Mouse (Mus musculus): ENCODE data around the gene Strip1. TPM values are rescaled to one million over a fixed set of nuclear protein-coding genes. Genes with fewer than 3 reads are reported as not detected.

Strip1 gene
- total and polyA plus RNA-seq, 3 experiments: 17.1 to 17.6 (median 17.5) TPM

DNA sequence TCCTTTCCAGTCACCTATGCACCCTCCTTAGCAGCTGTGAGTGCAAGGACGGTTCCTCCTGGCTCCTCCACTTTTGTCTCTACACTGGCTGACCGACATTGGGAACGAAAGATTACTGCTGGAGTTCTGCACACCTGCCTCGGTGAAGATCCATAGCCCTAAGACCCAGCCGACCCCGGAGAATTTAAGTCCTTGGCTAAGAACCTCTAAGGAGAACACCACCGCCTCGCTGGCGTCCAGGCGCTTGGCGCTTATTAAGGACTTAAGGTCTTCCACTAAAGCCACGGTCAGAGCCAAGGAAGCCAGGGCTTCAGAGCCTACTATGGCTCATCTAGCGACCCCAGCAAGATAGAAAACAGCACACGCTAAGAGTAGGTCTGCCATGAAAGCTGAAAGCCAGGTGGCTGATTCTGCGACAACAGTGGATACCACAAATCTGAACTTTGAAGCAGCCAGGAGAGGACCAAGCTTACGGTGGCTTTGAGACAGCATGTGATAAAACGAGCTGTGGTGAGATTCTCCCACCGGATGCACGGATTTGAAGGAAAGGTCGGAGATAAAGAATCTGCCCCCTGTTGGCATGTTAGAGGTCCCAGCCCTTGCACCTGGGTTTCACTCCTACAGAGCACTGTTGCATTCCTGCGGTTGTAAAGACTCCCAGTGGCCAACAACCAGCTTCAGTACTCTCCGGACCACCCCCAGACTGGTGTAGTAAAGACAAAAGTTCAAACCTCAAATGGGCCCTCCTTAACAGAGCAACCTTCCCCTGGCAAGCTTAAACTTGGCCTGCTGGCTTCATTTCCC lies 33.7 kb downstream of the Strip1 start:
- H3K27me3 ChIP-seq (ENCODE audit: insufficient read depth, low read length): peaks cover 53% of the 10 kb centered on the region
- no peak overlapping the region for H3K4me3 ChIP-seq (ENCODE audit: low read depth, low read length)
- H3K36me3 ChIP-seq (replicated peaks): no peaks in the 10 kb centered on the region
- DNase-seq (ENCODE audit: low spot score): no peak
- ATAC-seq (ENCODE audit: extremely low read depth, insufficient number of reproducible peaks, low FRiP score, poor library complexity, severe bottlenecking): no peak
- no peak for TF ChIP-seq CTCF (IDR thresholded peaks at IDR 0.05; ENCODE audit: low read depth, low read length)
- TF ChIP-seq GATA1 (IDR thresholded peaks at IDR 0.05; ENCODE audit: borderline replicate concordance, low read length): no peak
- no peak for TF ChIP-seq TAL1 (conservative IDR thresholded peaks at IDR 0.05; ENCODE audit: low read depth, low read length)
- no peak for TF ChIP-seq GATA2 (IDR thresholded peaks at IDR 0.05; ENCODE audit: borderline replicate concordance, low read depth, low read length)
- no peak for TF ChIP-seq POLR2AphosphoS5 (IDR thresholded peaks at IDR 0.05; ENCODE audit: insufficient replicate concordance, low read depth, low read length)
- H3K4me1 ChIP-seq (ENCODE audit: insufficient read depth, low read depth, low read length): no peaks in the 10 kb centered on the region
- peaks cover 16% of the 10 kb centered on the region for H3K9me3 ChIP-seq (replicated peaks)

DNA sequence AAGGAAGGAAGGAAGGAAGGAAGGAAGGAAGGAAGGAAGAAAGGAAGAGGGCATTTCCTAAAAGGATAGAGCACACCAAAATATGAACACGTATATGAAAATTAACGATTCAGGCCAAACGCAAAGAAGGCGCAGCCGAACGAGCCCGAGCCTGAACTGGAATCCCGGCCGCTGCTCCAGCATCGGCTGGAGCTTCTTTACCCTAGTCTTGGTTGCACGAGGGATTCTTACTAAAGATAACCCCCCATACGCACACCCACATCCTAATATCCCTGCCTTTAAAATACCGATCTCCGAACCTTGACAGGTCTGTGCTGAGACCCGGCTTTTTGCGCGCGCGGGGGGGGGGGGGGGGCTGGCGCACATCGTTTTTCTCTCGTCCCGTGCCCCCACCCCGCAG lies 34.4 kb downstream of the Strip1 start:
- no peak for DNase-seq (ENCODE audit: low spot score)
- Histone ChIP-seq H3K27me3 (ENCODE audit: insufficient read depth, low read length) (peaks cover 48% of the 10 kb centered on the region), H3K9me3 (replicated peaks) (peaks cover 16% of the 10 kb centered on the region), H3K4me1 (ENCODE audit: insufficient read depth, low read depth, low read length) (no peaks in the 10 kb centered on the region), H3K36me3 (replicated peaks) (no peaks in the 10 kb centered on the region), H3K4me3 (ENCODE audit: low read depth, low read length) (no peak overlapping the region)
- TF ChIP-seq POLR2AphosphoS5 (IDR thresholded peaks at IDR 0.05; ENCODE audit: insufficient replicate concordance, low read depth, low read length): no peak
- no peak for TF ChIP-seq GATA2 (IDR thresholded peaks at IDR 0.05; ENCODE audit: borderline replicate concordance, low read depth, low read length)
- no peak for TF ChIP-seq GATA1 (IDR thresholded peaks at IDR 0.05; ENCODE audit: borderline replicate concordance, low read length)
- no peak for TF ChIP-seq CTCF (IDR thresholded peaks at IDR 0.05; ENCODE audit: low read depth, low read length)
- no peak for TF ChIP-seq TAL1 (conservative IDR thresholded peaks at IDR 0.05; ENCODE audit: low read depth, low read length)
- ATAC-seq (ENCODE audit: extremely low read depth, insufficient number of reproducible peaks, low FRiP score, poor library complexity, severe bottlenecking): no peak

DNA sequence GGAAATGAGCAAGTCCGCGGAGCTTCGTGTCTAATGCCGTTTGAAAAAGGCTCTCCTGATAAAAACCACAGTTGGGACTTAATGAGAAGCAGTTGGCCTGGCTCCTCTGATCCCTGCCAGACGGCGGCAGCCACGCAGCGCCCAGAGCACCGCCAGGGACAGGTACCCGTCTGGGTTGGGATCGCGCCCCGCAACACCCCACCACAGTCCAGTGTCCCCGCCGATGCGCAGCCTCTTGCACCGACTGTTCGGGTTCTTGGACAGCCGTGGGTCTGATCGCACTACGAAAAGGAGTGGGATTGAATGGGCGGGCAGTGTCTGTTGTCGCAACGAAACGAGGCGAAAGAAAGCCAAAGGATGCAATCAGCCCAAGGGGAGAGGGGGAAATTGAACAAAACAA lies 34.9 kb downstream of the Strip1 start:
- no peak for ATAC-seq (ENCODE audit: extremely low read depth, insufficient number of reproducible peaks, low FRiP score, poor library complexity, severe bottlenecking)
- TF ChIP-seq GATA1 (IDR thresholded peaks at IDR 0.05; ENCODE audit: borderline replicate concordance, low read length) (no peak), POLR2AphosphoS5 (IDR thresholded peaks at IDR 0.05; ENCODE audit: insufficient replicate concordance, low read depth, low read length) (no peak), GATA2 (IDR thresholded peaks at IDR 0.05; ENCODE audit: borderline replicate concordance, low read depth, low read length) (no peak), TAL1 (conservative IDR thresholded peaks at IDR 0.05; ENCODE audit: low read depth, low read length) (no peak), CTCF (IDR thresholded peaks at IDR 0.05; ENCODE audit: low read depth, low read length) (no peak)

DNA sequence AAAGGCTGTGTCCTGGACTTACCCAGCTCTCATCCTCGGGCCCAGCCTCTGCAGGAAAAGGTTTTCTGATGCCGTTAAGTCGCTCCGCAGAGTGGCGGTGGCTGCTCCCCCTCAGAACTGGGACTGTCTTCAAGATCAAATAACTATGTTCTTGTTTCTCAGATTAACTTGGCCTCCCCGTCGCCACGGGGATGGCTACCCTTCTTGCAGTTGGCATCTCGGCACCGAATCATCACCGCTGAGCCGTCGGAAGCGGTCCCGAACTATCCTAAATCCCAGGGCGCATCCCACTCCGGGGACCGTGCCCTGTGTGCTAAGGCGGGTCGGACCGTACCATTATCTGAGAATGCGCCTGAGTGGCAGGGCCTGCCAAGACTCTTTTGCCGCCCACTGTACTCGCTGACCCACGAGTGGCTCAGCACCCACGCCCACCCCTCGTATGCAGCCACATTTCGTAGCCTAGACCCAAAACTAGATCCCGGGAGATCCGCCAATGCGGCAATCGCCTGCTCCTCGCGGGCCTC lies 35.5 kb downstream of the Strip1 start:
- H3K36me3 ChIP-seq (replicated peaks): no peaks in the 10 kb centered on the region
- H3K27me3 ChIP-seq (ENCODE audit: insufficient read depth, low read length): peaks cover 41% of the 10 kb centered on the region
- H3K9me3 ChIP-seq (replicated peaks): peaks cover 16% of the 10 kb centered on the region
- DNase-seq (ENCODE audit: low spot score): no peak
- no peak for ATAC-seq (ENCODE audit: extremely low read depth, insufficient number of reproducible peaks, low FRiP score, poor library complexity, severe bottlenecking)
- no peak overlapping the region for H3K4me3 ChIP-seq (ENCODE audit: low read depth, low read length)
- TF ChIP-seq GATA2 (IDR thresholded peaks at IDR 0.05; ENCODE audit: borderline replicate concordance, low read depth, low read length) (no peak), CTCF (IDR thresholded peaks at IDR 0.05; ENCODE audit: low read depth, low read length) (no peak), POLR2AphosphoS5 (IDR thresholded peaks at IDR 0.05; ENCODE audit: insufficient replicate concordance, low read depth, low read length) (no peak), GATA1 (IDR thresholded peaks at IDR 0.05; ENCODE audit: borderline replicate concordance, low read length) (no peak), TAL1 (conservative IDR thresholded peaks at IDR 0.05; ENCODE audit: low read depth, low read length) (no peak)
- H3K4me1 ChIP-seq (ENCODE audit: insufficient read depth, low read depth, low read length): no peaks in the 10 kb centered on the region

More for the DNA sequence above, 34.9 kb downstream of the Strip1 start:
- no peaks in the 10 kb centered on the region for H3K36me3 ChIP-seq (replicated peaks)
- no peaks in the 10 kb centered on the region for H3K4me1 ChIP-seq (ENCODE audit: insufficient read depth, low read depth, low read length)
- DNase-seq (ENCODE audit: low spot score): no peak
- no peak overlapping the region; the same call in 1 of the 2 replicates for H3K4me3 ChIP-seq (ENCODE audit: low read depth, low read length)
- peaks cover 16% of the 10 kb centered on the region for H3K9me3 ChIP-seq (replicated peaks)
- peaks cover 46% of the 10 kb centered on the region for H3K27me3 ChIP-seq (ENCODE audit: insufficient read depth, low read length)

DNA sequence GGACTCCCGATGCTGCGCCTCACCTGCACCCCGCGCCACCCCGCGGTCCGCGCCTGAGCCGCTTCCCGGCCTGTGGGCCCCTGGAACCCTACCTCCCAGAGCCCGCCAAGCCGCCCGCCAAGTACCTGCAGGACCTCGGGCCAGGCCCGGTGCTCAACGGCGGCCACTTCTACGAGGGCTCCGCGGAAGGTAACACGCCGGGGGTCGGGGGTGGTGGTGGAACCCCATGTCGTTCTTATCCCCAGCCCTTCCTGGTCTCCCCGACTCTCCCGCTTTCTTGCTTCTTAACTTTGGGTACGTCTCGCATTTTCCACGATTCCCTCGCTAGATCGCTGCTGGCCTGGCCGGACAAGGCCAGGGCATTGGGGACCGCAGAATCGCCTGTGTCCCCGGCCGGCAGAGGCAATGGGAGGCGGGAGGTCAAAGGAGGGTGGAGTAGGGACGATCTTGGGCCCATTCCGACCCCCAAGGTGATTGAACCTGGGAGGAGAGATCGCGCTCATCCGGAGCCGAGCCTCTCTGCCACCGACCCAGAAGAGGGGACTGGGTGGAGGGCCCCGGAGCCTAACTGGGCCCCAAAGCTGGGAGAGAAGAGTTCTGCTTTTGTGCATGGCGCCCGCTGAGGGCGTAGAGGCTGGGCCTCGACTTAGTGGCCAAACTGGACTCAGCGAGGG lies 36.1 kb downstream of the Strip1 start:
- TF ChIP-seq GATA1 (IDR thresholded peaks at IDR 0.05; ENCODE audit: borderline replicate concordance, low read length): no peak
- no peak for TF ChIP-seq GATA2 (IDR thresholded peaks at IDR 0.05; ENCODE audit: borderline replicate concordance, low read depth, low read length)
- no peak for TF ChIP-seq POLR2AphosphoS5 (IDR thresholded peaks at IDR 0.05; ENCODE audit: insufficient replicate concordance, low read depth, low read length)
- TF ChIP-seq TAL1 (conservative IDR thresholded peaks at IDR 0.05; ENCODE audit: low read depth, low read length): no peak
- no peak for TF ChIP-seq CTCF (IDR thresholded peaks at IDR 0.05; ENCODE audit: low read depth, low read length)
- Histone ChIP-seq H3K9me3 (replicated peaks) (peaks cover 16% of the 10 kb centered on the region), H3K36me3 (replicated peaks) (no peaks in the 10 kb centered on the region), H3K27me3 (ENCODE audit: insufficient read depth, low read length) (peaks cover 35% of the 10 kb centered on the region; the same call in 1 of the 2 replicates), H3K4me3 (ENCODE audit: low read depth, low read length) (no peak overlapping the region), H3K4me1 (ENCODE audit: insufficient read depth, low read depth, low read length) (no peaks in the 10 kb centered on the region)
- DNase-seq (ENCODE audit: low spot score): no peak
- no peak for ATAC-seq (ENCODE audit: extremely low read depth, insufficient number of reproducible peaks, low FRiP score, poor library complexity, severe bottlenecking)

Data from G1E (cell line).